Mouse (Mus musculus) brown adipose tissue, adult 24 weeks (tissue): ENCODE results near the gene Cavin4. TPM values are rescaled to one million over a fixed set of nuclear protein-coding genes. Genes with fewer than 3 reads are reported as not detected.

Source experiments
- polyA plus RNA-seq: library from polyadenylated mRNA; stranded (reverse); fragments of >200 nt; gene quantifications from 2 replicates; pipeline ENCODE4 v1.2.4, GENCODE M21; 2012; ENCODE audit not compliant: missing spikeins, insufficient read depth, insufficient read length

Gene Cavin4
- polyA plus RNA-seq, 1 experiment = 1.8 TPM

Other genes with a start within 250 kb of the Cavin4 start
- gene Tex10, start 190.1 kb upstream of the Cavin4 start, polyA plus RNA-seq = 5.9 and 12.0 TPM in 2 replicates
- 18.5 and 31.6 TPM in 2 replicates for gene Msantd3, start 123.6 kb upstream of the Cavin4 start, polyA plus RNA-seq
- 11.3 and 29.2 TPM in 2 replicates for gene Tmeff1, start 78.3 kb upstream of the Cavin4 start, polyA plus RNA-seq